Mouse (Mus musculus) liver, embryonic 15.5 days (tissue): ENCODE data around the gene Spen. TPM values are rescaled to one million over a fixed set of nuclear protein-coding genes. Genes with fewer than 3 reads are reported as not detected.

Source experiments
- ATAC-seq: fragments of 200-750 bp; cut with Nextera tagmentation; 2 replicates; pipeline ENCODE4 v1.8.0; 2017; ENCODE audit warnings: moderate number of reproducible peaks, mild to moderate bottlenecking, moderate library complexity; ENCODE audit not compliant: insufficient read depth
- H3K27ac ChIP-seq: fragments of 300-500 bp; sonication (generic); replicated peaks from 2 replicates; pipeline ENCODE4 v1.5.1; 2015; ENCODE audit warnings: mild to moderate bottlenecking, inconsistent platforms
- H3K27me3 ChIP-seq: fragments of 300-500 bp; sonication (generic); 2 replicates; pipeline ENCODE4 v1.6.1; 2015; ENCODE audit warnings: mild to moderate bottlenecking, inconsistent platforms
- H3K36me3 ChIP-seq: fragments of 300-500 bp; sonication (generic); replicated peaks from 2 replicates; pipeline ENCODE4 v1.6.1; 2015; ENCODE audit warnings: moderate library complexity, mild to moderate bottlenecking, inconsistent platforms
- H3K4me1 ChIP-seq: fragments of 300-500 bp; sonication (generic); replicated peaks from 2 replicates; pipeline ENCODE4 v1.6.1; 2015; ENCODE audit warnings: inconsistent platforms
- H3K4me2 ChIP-seq: fragments of 300-500 bp; sonication (generic); 2 replicates; pipeline ENCODE4 v1.6.1; 2015; ENCODE audit warnings: moderate library complexity, mild to moderate bottlenecking, inconsistent platforms
- H3K4me3 ChIP-seq: fragments of 300-500 bp; sonication (generic); replicated peaks from 2 replicates; pipeline ENCODE4 v1.5.1; 2015; ENCODE audit warnings: mild to moderate bottlenecking, inconsistent platforms
- H3K9ac ChIP-seq: fragments of 300-500 bp; sonication (generic); 2 replicates; pipeline ENCODE4 v1.6.1; 2015; ENCODE audit warnings: moderate library complexity, mild to moderate bottlenecking, inconsistent platforms
- H3K9me3 ChIP-seq: fragments of 300-500 bp; sonication (generic); replicated peaks from 2 replicates; pipeline ENCODE4 v1.6.1; 2016; ENCODE audit warnings: inconsistent platforms
- WGBS: fragments of 180-500 bp; shearing (Covaris S2); methylation state at CpG from one replicate; pipeline ENCODE4 v1.1.7; 2015; ENCODE audit warnings: mixed read lengths; ENCODE audit not compliant: insufficient replicate concordance; 5-methylcytosine and 5-hydroxymethylcytosine counted together
- polyA plus RNA-seq: library from polyadenylated mRNA; unstranded; fragments of >200 nt; fragmentation: Nextera tagmentation; extraction: Ambion mirVana; gene quantifications from 2 replicates; pipeline ENCODE4 v1.2.1, GENCODE M21; 2015

Spen gene
- 4.7 and 5.6 TPM in 2 replicates for polyA plus RNA-seq

GRCm38 (mm10) chr4:141538408-141539212, at the start of gene Spen:
TSS of gene Spen (minus strand) at chr4:141538597.
- Histone ChIP-seq H3K9ac (peak within 1 kb of the TSS; percentile 94), H3K4me2 (peak within 1 kb of the TSS; percentile 92), H3K4me1 (peaks cover 58% of the 10 kb centered on the region), H3K36me3 (no peaks in the 10 kb centered on the region), H3K4me3 (peak within 1 kb of the TSS; percentile 96), H3K9me3 (no peaks in the 10 kb centered on the region), H3K27ac (peak within 1 kb of the TSS; percentile 95), H3K27me3 (no peaks in the 10 kb centered on the region)
- under 1% methylated on average over 80 of the region's 88 CpGs for WGBS
- peak; percentile 88 for ATAC-seq

GRCm38 (mm10) chr4:141583919-141584318, 45.5 kb upstream of the Spen start:
- Histone ChIP-seq H3K4me3 (no peak overlapping the region), H3K27ac (no peak overlapping the region), H3K36me3 (no peaks in the 10 kb centered on the region), H3K9me3 (no peaks in the 10 kb centered on the region), H3K4me2 (no peak overlapping the region), H3K27me3 (no peaks in the 10 kb centered on the region), H3K4me1 (peaks cover 2% of the 10 kb centered on the region; the same call in 1 of the 2 replicates), H3K9ac (no peak overlapping the region)
- ATAC-seq, result no peak
- 71% methylated on average over 8 of the region's 8 CpGs for WGBS

GRCm38 (mm10) chr4:141581051-141581450, 42.7 kb upstream of the Spen start:
- WGBS, result 82% methylated on average over 13 of the region's 13 CpGs
- Histone ChIP-seq H3K36me3 (no peaks in the 10 kb centered on the region), H3K27ac (no peak overlapping the region), H3K9me3 (no peaks in the 10 kb centered on the region), H3K4me1 (peaks cover 9% of the 10 kb centered on the region), H3K4me2 (no peak overlapping the region), H3K4me3 (no peak overlapping the region), H3K27me3 (no peaks in the 10 kb centered on the region), H3K9ac (no peak overlapping the region)
- no peak for ATAC-seq

- Histone ChIP-seq H3K4me2 (no peak overlapping the region), H3K4me3 (no peak overlapping the region), H3K4me1 (peaks cover 13% of the 10 kb centered on the region), H3K9ac (no peak overlapping the region), H3K9me3 (no peaks in the 10 kb centered on the region), H3K27ac (no peak overlapping the region), H3K36me3 (no peaks in the 10 kb centered on the region), H3K27me3 (no peaks in the 10 kb centered on the region)
- ATAC-seq, result peak; percentile 67
- 8% methylated on average over 3 of the region's 3 CpGs for WGBS
Observed at GRCm38 (mm10) chr4:141578833-141579232, 40.4 kb upstream of the Spen start.

GRCm38 (mm10) chr4:141576877-141577276, 38.5 kb upstream of the Spen start:
- Histone ChIP-seq H3K4me1 (peaks cover 20% of the 10 kb centered on the region), H3K36me3 (no peaks in the 10 kb centered on the region), H3K27ac (no peak overlapping the region), H3K9me3 (no peaks in the 10 kb centered on the region), H3K27me3 (peaks cover 5% of the 10 kb centered on the region; the same call in 1 of the 2 replicates), H3K4me3 (no peak overlapping the region), H3K4me2 (no peak overlapping the region), H3K9ac (no peak overlapping the region)
- 77% methylated on average over 7 of the region's 7 CpGs for WGBS
- ATAC-seq, result no peak

- H3K4me3 ChIP-seq, result no peak overlapping the region
- WGBS, result 68% methylated on average over 11 of the region's 11 CpGs
- H3K27me3 ChIP-seq, result peaks cover 5% of the 10 kb centered on the region; the same call in 1 of the 2 replicates
- no peaks in the 10 kb centered on the region for H3K9me3 ChIP-seq
- no peak overlapping the region for H3K9ac ChIP-seq
- no peak overlapping the region for H3K27ac ChIP-seq
- H3K4me2 ChIP-seq, result no peak overlapping the region
- ATAC-seq, result no peak
- no peaks in the 10 kb centered on the region for H3K36me3 ChIP-seq
- H3K4me1 ChIP-seq, result peaks cover 20% of the 10 kb centered on the region
Observed at GRCm38 (mm10) chr4:141576404-141576803, 38.0 kb upstream of the Spen start.

GRCm38 (mm10) chr4:141574789-141575702, 36.6 kb upstream of the Spen start:
- whole genome bisulfite sequencing, result 37% methylated on average over 27 of the region's 27 CpGs

GRCm38 (mm10) chr4:141573359-141573966, 35.1 kb upstream of the Spen start:
- Histone ChIP-seq H3K27ac (peak overlapping the region; percentile 64; the same call in 1 of the 2 replicates), H3K4me1 (peaks cover 19% of the 10 kb centered on the region), H3K4me3 (no peak overlapping the region), H3K27me3 (peaks cover 5% of the 10 kb centered on the region; the same call in 1 of the 2 replicates), H3K36me3 (no peaks in the 10 kb centered on the region), H3K9me3 (no peaks in the 10 kb centered on the region), H3K9ac (no peak overlapping the region), H3K4me2 (no peak overlapping the region)
- peak; percentile 22; the same call in 1 of the 2 replicates for ATAC-seq
- 27% methylated on average over 6 of the region's 6 CpGs for WGBS

More at GRCm38 (mm10) chr4:141574789-141575702, 36.6 kb upstream of the Spen start:
- H3K4me1 ChIP-seq, result peaks cover 25% of the 10 kb centered on the region
- H3K36me3 ChIP-seq, result no peaks in the 10 kb centered on the region
- H3K27ac ChIP-seq, result no peak overlapping the region
- H3K4me3 ChIP-seq, result no peak overlapping the region
- H3K9ac ChIP-seq, result no peak overlapping the region
- ATAC-seq, result no peak
- no peaks in the 10 kb centered on the region for H3K9me3 ChIP-seq
- H3K4me2 ChIP-seq, result peak overlapping the region; percentile 16; the same call in 1 of the 2 replicates
- peaks cover 5% of the 10 kb centered on the region; the same call in 1 of the 2 replicates for H3K27me3 ChIP-seq

- H3K4me2 ChIP-seq, result peak overlapping the region; percentile 25; the same call in 1 of the 2 replicates
- no peaks in the 10 kb centered on the region for H3K36me3 ChIP-seq
- no peak overlapping the region for H3K9ac ChIP-seq
- H3K27ac ChIP-seq, result peak overlapping the region; percentile 64
- no peak for ATAC-seq
- 41% methylated on average over 7 of the region's 7 CpGs for WGBS
- H3K4me3 ChIP-seq, result no peak overlapping the region
- H3K27me3 ChIP-seq, result peaks cover 5% of the 10 kb centered on the region; the same call in 1 of the 2 replicates
- H3K9me3 ChIP-seq, result no peaks in the 10 kb centered on the region
- peaks cover 17% of the 10 kb centered on the region for H3K4me1 ChIP-seq
Observed at GRCm38 (mm10) chr4:141572668-141573358, 34.4 kb upstream of the Spen start.

- Histone ChIP-seq H3K36me3 (no peaks in the 10 kb centered on the region), H3K27ac (no peak overlapping the region), H3K9ac (no peak overlapping the region), H3K27me3 (peaks cover 5% of the 10 kb centered on the region; the same call in 1 of the 2 replicates), H3K4me2 (no peak overlapping the region), H3K4me1 (peaks cover 17% of the 10 kb centered on the region), H3K4me3 (no peak overlapping the region), H3K9me3 (no peaks in the 10 kb centered on the region)
- WGBS, result 64% methylated on average over 10 of the region's 10 CpGs
- no peak for ATAC-seq
Observed at GRCm38 (mm10) chr4:141571934-141572333, 33.5 kb upstream of the Spen start.
